Comparison of ENCODE assay signal across 8 mouse cellular contexts in the genomic region with DNA sequence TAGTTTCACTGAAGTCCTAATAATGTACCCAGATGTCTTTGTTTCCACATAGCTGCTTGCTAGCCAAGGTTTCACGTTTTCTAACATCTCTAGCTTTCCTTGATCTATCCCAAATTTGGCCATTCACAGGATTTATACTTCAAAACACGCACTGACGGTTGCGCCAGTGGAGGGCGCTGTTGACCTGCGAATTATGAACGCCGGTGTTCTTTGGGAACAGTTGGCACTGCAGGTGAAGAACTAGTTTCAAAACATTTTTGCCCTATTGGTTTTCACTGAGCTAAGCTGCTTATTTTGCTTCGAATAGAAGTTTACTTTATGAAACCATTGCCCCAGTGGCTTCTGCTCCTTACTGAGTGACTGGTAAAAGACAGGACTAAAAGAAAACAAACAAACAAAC.
DNase-seq lines count a peak whose midpoint lies in the region; ATAC-seq and TF ChIP-seq lines count a peak whose summit lies in the region.

No protein-coding gene starts in this region.

- peak; percentile 40 for TF ChIP-seq CTCF in lung, embryonic 14.5 days (IDR thresholded peaks at IDR 0.05; ENCODE audit: low read depth)
- TF ChIP-seq CTCF in cortical plate, adult 2 months (IDR thresholded peaks at IDR 0.05; ENCODE audit: extremely low read depth, insufficient read depth, low read length) = peak; percentile 68
- TF ChIP-seq CTCF in stomach, postnatal 0 days (IDR thresholded peaks at IDR 0.05; ENCODE audit: low read depth) = peak; percentile 76

- no peak for TF ChIP-seq POLR2A in cortical plate, adult 2 months (IDR thresholded peaks at IDR 0.05; ENCODE audit: extremely low read depth, insufficient read depth, low read length)

- H3K4me3 ChIP-seq in lung, embryonic 14.5 days (ENCODE audit: low read depth, low read length) = no peak overlapping the region
- H3K4me3 ChIP-seq in cortical plate, adult 2 months (ENCODE audit: insufficient read depth, low read length) = no peak overlapping the region
- no peak overlapping the region for H3K4me3 ChIP-seq in stomach, postnatal 0 days (ENCODE audit: low read depth, low read length)

- no peak for ATAC-seq in lung, embryonic 14.5 days (ENCODE audit: insufficient read depth)
- ATAC-seq in stomach, postnatal 0 days (ENCODE audit: low FRiP score, low TSS enrichment) = no peak

- H3K4me2 ChIP-seq in lung, embryonic 14.5 days = no peak overlapping the region
- H3K4me2 ChIP-seq in stomach, postnatal 0 days (replicated peaks; ENCODE audit: low read depth) = no peak overlapping the region

- H3K27ac ChIP-seq in lung, embryonic 14.5 days (ENCODE audit: low read depth) = no peak overlapping the region
- no peak overlapping the region for H3K27ac ChIP-seq in cortical plate, adult 2 months (ENCODE audit: insufficient read depth, low read length)
- no peak overlapping the region for H3K27ac ChIP-seq in stomach, postnatal 0 days (replicated peaks)

- no peak overlapping the region for H3K9ac ChIP-seq in lung, embryonic 14.5 days
- no peak overlapping the region for H3K9ac ChIP-seq in stomach, postnatal 0 days (ENCODE audit: low read length)

- H3K27me3 ChIP-seq in lung, embryonic 14.5 days (ENCODE audit: insufficient read depth, low read length) = no peaks in the 10 kb centered on the region
- H3K27me3 ChIP-seq in stomach, postnatal 0 days (ENCODE audit: control insufficient read depth, insufficient read depth, low read length) = no peaks in the 10 kb centered on the region

- H3K36me3 ChIP-seq in lung, embryonic 14.5 days (ENCODE audit: insufficient read depth) = no peaks in the 10 kb centered on the region
- no peaks in the 10 kb centered on the region for H3K36me3 ChIP-seq in stomach, postnatal 0 days (ENCODE audit: control insufficient read depth, insufficient read depth, low read length)

- H3K9me3 ChIP-seq in lung, embryonic 14.5 days (ENCODE audit: low read depth, low read length) = no peaks in the 10 kb centered on the region
- H3K9me3 ChIP-seq in stomach, postnatal 0 days (ENCODE audit: control insufficient read depth, low read length) = no peaks in the 10 kb centered on the region

- no peak for TF ChIP-seq EP300 in stomach, postnatal 0 days (optimal IDR thresholded peaks at IDR 0.05)

- WGBS in lung, embryonic 14.5 days = 6% methylated on average over 9 of the region's 9 CpGs
- WGBS in stomach, postnatal 0 days = 6% methylated on average over 9 of the region's 9 CpGs

- DNase-seq in adrenal gland, postnatal 25 days = peak; percentile 25
- no peak for DNase-seq in adrenal gland, adult 8-10 months
- peak; percentile 51 for DNase-seq in lung, embryonic 14.5 days
- no peak for DNase-seq in lung, postnatal 36 days
- peak; percentile 29 to 50 for DNase-seq in layer of hippocampus, postnatal 36 days
- DNase-seq in stomach, postnatal 0 days (ENCODE audit: low spot score) = peak; percentile 58
- DNase-seq in urinary bladder, postnatal 4 days (ENCODE audit: low spot score in 2 of 2) = no peak

- H3K4me1 ChIP-seq in lung, embryonic 14.5 days (ENCODE audit: insufficient read depth) = no peaks in the 10 kb centered on the region
- no peaks in the 10 kb centered on the region for H3K4me1 ChIP-seq in cortical plate, adult 2 months (ENCODE audit: control insufficient read depth, insufficient read depth, low read length)
- H3K4me1 ChIP-seq in stomach, postnatal 0 days (replicated peaks; ENCODE audit: control insufficient read depth, insufficient read depth) = no peaks in the 10 kb centered on the region

Comparison
In these comparisons a context has a peak if more than half of its experiments do, and no peak if none do; other contexts are left out.
1. DNase-seq: peak in adrenal gland, postnatal 25 days (single experiment), lung, embryonic 14.5 days (single experiment), layer of hippocampus, postnatal 36 days (2 of 2) and stomach, postnatal 0 days (single experiment); none in adrenal gland, adult 8-10 months (single experiment), lung, postnatal 36 days (single experiment) and urinary bladder, postnatal 4 days (0 of 2).
2. Peak in every context shown above with its lines, with median percentiles within 50 percentile points of each other: CTCF ChIP-seq.